Comparison of ENCODE assay signal across 8 mouse cellular contexts in the genomic region with DNA sequence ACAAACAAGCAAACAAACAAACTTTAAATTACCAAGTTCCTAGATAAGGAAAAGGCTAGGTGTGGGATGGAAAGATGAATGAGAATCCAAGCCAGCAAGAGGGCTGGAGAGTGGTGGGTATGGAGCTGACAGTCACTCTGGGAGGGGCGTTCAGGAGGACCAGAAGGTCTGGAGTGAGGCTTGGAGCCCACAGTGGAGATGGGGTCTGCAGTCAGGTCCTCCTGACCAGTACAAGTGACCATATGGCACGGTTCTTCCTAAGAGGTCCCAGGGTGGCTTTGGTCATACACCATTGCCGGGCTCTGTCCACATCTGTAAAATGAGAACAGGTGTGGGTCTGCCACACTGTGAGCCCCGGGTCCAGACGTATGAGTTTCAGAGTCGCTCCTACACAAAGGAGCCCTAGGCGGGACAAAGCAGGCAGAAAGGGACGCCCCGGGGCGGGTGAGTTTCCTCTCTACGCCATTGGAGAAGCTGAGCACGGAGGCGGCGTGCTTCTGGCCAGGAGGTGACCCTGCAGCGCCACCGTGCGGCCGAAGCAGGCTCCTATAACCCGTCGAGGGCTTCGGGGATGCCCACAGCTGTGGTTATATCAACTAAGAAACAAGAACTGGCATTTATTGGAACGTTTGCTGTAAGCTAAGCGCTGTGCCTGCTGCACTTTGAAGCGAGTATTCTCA. TPM values are rescaled to one million over a fixed set of nuclear protein-coding genes. Genes with fewer than 3 reads are reported as not detected.
A peak's percentile ranks its signal among the peaks of the same experiment; 100 is the strongest.
DNase-seq lines count a peak whose midpoint lies in the region; ATAC-seq and TF ChIP-seq lines count a peak whose summit lies in the region.

No protein-coding gene starts in this region.

- TF ChIP-seq CTCF in cortical plate, adult 2 months (IDR thresholded peaks at IDR 0.05; ENCODE audit: extremely low read depth, insufficient read depth, low read length) = peak; percentile 75
- peak; percentile 99 for TF ChIP-seq CTCF in left cerebral cortex, adult 2 months (IDR thresholded peaks at IDR 0.05)

- DNase-seq in adipocyte (ENCODE audit: low spot score) = peak; percentile 90
- peak; percentile 85 to 90 for DNase-seq in gastrocnemius, adult 8-10 months (ENCODE audit: low spot score in 2 of 2)
- DNase-seq in hindlimb bud, embryonic 11.5 days (ENCODE audit: extremely low spot score, low read depth, low spot score) = peak; percentile 73
- peak; percentile 93 to 96 for DNase-seq in left cerebral cortex, adult 2 months (ENCODE audit: extremely low spot score in 1 of 2, low spot score in 2 of 2)
- peak; percentile 92 for DNase-seq in right cerebral cortex, adult 18-20 months
- DNase-seq in urinary bladder, adult 2 months (ENCODE audit: low spot score) = peak; percentile 93

- no peak overlapping the region for H3K4me3 ChIP-seq in cortical plate, adult 2 months (ENCODE audit: insufficient read depth, low read length)
- peak overlapping the region; percentile 39 for H3K4me3 ChIP-seq in left cerebral cortex, adult 2 months

- no peaks in the 10 kb centered on the region; the same call in 1 of the 2 replicates for H3K4me1 ChIP-seq in cortical plate, adult 2 months (ENCODE audit: control insufficient read depth, insufficient read depth, low read length)

- intact Hi-C loops in left cerebral cortex, adult 2 months (cut with DNase I) = loop anchor here (1.0 to 10.0 kb wide), 3 partner anchors 55 to 237 kb away; no protein-coding TSS in a partner anchor

- H3K27ac ChIP-seq in cortical plate, adult 2 months (ENCODE audit: insufficient read depth, low read length) = no peak overlapping the region
- H3K27ac ChIP-seq in left cerebral cortex, adult 2 months = no peak overlapping the region

- peak; percentile 99 for ATAC-seq in megakaryocyte, adult 5-6 weeks (ENCODE audit: poor library complexity, severe bottlenecking)

- TF ChIP-seq POLR2A in cortical plate, adult 2 months (IDR thresholded peaks at IDR 0.05; ENCODE audit: extremely low read depth, insufficient read depth, low read length) = no peak

RNA-seq across cellular contexts. Expression of gene Ccin, which starts 1.1 kb away (rescaled TPM):
- not detected in 2 replicates for polyA plus RNA-seq in cortical plate, adult 2 months (2012; rRNA removed)
- not detected for total RNA-seq in gastrocnemius, adult 8-10 months (2022)
- not detected for total RNA-seq in left cerebral cortex, adult 2 months (2021)
- 0.09 TPM in 1 of 2 replicates, not detected in the other for total RNA-seq in megakaryocyte, adult 5-6 weeks (2015)
- 0.26 and 0.37 TPM in 2 replicates for total RNA-seq in megakaryocyte, adult 5-6 weeks (2017)
- polyA plus RNA-seq in urinary bladder, adult 2 months (2012; rRNA removed) = 0.04 and 0.07 TPM in 2 replicates

RNA-seq across cellular contexts. Expression of gene Clta, which starts 22.1 kb away (rescaled TPM):
- 385 and 422 TPM in 2 replicates for polyA plus RNA-seq in cortical plate, adult 2 months (2012; rRNA removed)
- total RNA-seq in gastrocnemius, adult 8-10 months (2022) = 10 to 100 TPM; 41.3 to 51.1 (median 46.3) TPM
- 100 to 1,000 TPM; 269 to 274 TPM for total RNA-seq in left cerebral cortex, adult 2 months (2021)
- 387 and 421 TPM in 2 replicates for total RNA-seq in megakaryocyte, adult 5-6 weeks (2015)
- 615 and 637 TPM in 2 replicates for total RNA-seq in megakaryocyte, adult 5-6 weeks (2017)
- polyA plus RNA-seq in urinary bladder, adult 2 months (2012; rRNA removed) = 300 and 319 TPM in 2 replicates

RNA-seq across cellular contexts. Expression of gene Glipr2, which starts 25.0 kb away (rescaled TPM):
- polyA plus RNA-seq in cortical plate, adult 2 months (2012; rRNA removed) = 2.6 and 3.2 TPM in 2 replicates
- 1 to 10 TPM in 2 of 4 experiments, under 1 TPM in 2; 0.58 to 1.8 (median 1.1) TPM for total RNA-seq in gastrocnemius, adult 8-10 months (2022)
- total RNA-seq in left cerebral cortex, adult 2 months (2021) = 1 to 10 TPM; 3.4 to 3.7 TPM
- total RNA-seq in megakaryocyte, adult 5-6 weeks (2015) = 147 and 149 TPM in 2 replicates
- 224 and 228 TPM in 2 replicates for total RNA-seq in megakaryocyte, adult 5-6 weeks (2017)
- 24.2 and 24.7 TPM in 2 replicates for polyA plus RNA-seq in urinary bladder, adult 2 months (2012; rRNA removed)

Comparison
In these comparisons a context has a peak if more than half of its experiments do, and no peak if none do; other contexts are left out.
1. RNA of gene Clta, which starts 22.1 kb away (total RNA-seq): 387 to 637 TPM in megakaryocyte, adult 5-6 weeks and 269 to 274 TPM in left cerebral cortex, adult 2 months; 41.3 to 51.1 TPM in gastrocnemius, adult 8-10 months; every median in the first group is over 4 times any median in the second.
2. RNA of gene Glipr2, which starts 25.0 kb away (total RNA-seq): 147 to 228 TPM in megakaryocyte, adult 5-6 weeks; 3.4 to 3.7 TPM in left cerebral cortex, adult 2 months and 0.58 to 1.8 TPM in gastrocnemius, adult 8-10 months; every median in the first group is over 10 times any median in the second.
3. Peak in every context shown above with its lines, with median percentiles within 50 percentile points of each other: DNase-seq.